Mouse (Mus musculus) thymus, postnatal 4 days (tissue): Measurements from ENCODE around the gene Gm10190.
"Not testable (repeated sequence)": the region's sequence is repeated elsewhere in the genome, so short reads cannot be mapped to it uniquely, and the experiment has no call there.

Experiments used
- DNase-seq: peaks from one replicate; pipeline ENCODE4 v3.0.0; 2021

Gene Gm10190

DNA sequence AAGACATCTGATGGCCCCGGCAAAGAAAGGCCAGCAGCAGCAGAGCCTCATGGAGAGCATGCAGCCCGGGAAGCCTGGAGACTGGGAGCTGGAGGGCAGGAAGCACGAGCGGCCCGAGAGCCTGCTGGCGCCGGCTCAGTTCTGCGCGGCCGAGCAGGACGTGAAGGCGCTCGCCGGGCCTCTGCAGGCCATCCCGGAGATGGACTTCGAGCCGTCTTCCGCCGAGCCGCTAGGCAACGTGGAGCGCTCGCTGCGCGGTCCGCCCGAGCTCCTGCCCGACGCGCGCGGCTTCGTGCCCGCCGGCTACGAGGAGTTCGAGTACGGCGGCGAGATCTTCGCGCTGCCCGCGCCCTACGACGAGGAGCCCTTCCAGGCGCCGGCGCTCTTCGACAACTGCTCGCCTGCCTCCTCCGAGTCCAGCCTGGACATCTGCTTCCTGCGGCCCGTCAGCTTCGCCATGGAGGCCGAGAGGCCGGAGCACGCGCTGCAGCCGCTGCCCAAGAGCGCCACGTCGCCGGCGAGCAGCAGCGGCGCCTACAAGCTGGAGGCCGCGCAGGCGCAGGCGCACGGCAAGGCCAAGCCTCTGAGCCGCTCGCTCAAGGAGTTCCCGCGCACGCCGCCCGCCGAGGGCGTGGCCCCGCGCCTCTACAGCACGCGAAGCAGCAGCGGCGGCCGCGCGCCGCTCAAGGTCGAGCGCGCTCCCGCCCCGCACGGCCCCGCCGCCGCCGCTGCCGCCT, at the start of gene Gm10190:
Gm10190 (minus strand) TSS at position 553 of the 737 bp plus-strand sequence.
- peak; percentile 93 for DNase-seq

DNA sequence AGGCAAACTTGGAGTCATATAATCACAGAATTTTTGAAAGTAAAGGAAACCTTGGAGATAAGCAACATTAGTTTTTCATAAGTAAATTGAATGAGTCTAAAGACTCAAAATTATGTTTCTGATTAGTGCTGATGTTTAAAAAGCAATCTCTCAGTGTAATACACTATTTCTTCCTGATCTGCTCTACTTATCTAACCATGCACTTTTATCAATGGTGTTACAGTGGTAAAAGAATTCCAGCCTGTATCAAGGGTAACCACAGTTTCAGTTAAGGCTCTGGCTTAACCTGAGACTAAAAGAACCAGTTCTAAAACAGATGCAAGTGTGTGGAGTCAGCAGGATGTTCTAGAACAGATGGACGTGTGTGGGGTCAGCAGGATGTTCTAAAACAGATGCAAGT, 47.7 kb upstream of the Gm10190 start:
- DNase-seq = no peak

DNA sequence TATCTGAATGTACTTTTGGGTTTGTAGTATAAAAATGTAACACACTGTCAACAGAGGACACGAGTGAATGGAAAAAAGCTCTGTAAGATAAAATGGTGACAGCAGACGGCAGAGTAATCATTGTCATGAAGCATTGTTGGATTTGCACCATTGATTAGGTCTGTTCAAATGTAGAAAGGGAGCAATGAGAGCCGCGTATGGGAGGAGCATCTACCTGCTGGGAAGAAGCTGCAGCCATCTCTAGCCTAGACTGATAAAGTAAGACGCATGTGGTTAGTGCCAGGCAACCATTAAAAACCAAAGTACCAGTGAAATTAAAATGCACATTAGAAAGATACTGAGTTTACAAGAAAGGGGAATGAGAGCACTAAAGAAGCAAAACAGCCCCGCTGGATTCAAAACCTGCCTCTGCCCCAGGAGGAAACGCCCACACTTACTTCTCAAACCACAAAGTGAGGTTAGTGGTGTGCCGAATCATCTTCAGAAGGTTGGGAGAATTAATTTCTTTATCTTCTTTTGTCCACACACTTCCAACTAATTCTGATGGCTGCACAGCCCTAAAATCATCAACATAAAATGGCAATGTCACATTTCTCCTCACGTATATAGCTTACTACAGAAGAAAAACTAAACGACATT, 45.4 kb upstream of the Gm10190 start:
- no peak for DNase-seq

DNA sequence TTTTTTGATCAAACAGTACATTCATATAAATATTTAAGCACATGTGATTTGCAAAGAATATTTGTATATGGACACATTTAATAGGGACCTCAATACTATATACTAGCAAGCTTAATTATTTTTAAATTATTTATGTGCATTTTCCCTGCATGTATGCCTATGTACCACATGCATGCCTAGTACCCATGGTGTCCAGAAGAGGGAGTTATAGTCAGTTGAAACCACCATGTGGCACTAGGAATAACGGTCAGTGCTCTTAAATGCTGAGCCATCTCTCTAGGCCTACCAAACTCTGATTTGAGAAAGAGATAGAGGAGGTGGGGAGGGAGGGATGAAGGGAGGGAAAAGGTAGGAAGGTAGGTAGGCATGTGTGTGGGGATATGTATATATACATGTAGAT, 37.8 kb upstream of the Gm10190 start:
- no peak for DNase-seq

DNA sequence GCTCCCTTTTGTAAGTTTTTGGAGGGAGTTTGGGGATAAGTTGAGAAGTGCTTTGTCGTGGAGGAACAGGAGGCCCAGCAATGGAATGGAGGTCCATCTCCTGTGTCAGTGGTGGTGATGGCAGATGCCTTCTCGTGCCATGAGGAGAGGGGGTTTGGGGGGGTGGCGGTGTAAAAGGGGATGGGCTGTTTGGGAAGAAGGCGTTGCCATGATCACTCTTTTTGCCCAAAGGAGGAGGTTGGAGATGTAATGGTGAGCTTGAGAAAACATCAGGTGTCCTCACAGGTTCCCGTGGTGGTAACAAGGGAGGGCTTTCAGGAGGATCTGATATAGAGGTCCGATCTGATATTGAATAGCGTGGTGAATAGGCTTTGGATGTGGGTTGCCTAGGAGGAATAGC, 24.9 kb upstream of the Gm10190 start:
- DNase-seq = no peak

DNA sequence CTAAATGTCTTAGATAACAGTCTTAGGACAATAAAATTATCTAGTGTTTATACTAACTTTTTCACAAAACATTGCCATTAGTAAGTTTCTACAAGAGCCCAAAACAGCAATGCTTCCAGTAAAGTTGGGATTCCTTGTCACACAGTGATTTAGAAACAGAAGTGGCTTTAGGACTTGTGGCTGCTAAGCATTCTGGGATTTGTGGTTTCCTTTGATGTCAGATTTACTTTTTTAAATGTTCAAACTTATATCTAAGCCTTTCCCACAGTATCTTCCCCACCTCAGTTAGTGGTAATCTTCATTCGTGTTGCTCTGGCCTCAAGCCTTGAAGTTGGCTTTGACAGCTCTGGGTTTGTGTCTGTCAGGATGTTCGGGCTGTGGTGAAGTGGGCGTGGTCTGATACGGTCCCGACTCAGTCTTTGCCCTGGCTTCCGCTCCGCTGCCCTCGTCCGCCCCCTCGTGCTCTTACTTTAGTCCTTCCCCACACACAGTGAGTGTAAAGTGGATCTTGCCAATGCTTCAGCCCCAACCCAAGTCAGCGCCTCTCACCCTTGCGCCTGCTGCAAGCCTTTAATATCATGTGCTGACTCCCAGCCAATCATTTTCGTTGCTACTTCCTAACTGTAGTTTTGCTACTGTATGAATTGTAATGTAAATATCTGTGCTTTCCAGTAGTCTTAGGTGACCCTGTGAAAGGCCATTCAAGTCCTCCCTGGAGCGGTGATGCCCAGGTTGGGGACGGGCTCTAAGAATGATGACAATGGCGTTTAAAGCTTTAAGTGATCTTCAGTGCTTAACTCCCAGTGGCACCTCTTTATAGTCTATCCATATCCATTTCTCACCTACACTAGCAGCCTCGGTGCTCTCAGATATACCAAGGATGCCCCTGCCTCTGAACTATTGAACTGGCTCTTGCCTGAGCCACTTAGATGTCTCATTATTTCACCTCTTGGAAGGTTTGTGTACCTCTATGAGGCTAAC, 18.4 kb upstream of the Gm10190 start:
- peak; percentile 82 for DNase-seq

DNA sequence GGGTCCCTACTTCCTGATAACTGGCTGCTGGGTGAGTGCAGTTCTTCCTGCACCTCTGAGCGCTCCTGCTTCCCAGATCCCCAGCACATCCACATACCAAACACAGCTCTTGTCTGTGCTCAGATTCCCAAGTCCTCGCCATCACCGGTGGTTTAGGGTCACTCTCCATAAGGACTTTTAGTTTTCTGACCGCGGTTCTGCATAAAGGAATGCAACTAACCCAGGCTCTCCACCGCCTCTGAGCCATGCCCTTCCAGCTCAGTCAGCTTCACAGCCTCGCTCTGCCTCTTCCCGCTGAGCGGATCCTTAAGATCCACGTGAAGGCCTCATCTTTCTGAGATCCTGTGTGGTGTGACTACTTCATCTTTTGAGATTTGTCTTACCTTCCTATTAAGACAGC, 16.7 kb upstream of the Gm10190 start:
- no peak for DNase-seq

DNA sequence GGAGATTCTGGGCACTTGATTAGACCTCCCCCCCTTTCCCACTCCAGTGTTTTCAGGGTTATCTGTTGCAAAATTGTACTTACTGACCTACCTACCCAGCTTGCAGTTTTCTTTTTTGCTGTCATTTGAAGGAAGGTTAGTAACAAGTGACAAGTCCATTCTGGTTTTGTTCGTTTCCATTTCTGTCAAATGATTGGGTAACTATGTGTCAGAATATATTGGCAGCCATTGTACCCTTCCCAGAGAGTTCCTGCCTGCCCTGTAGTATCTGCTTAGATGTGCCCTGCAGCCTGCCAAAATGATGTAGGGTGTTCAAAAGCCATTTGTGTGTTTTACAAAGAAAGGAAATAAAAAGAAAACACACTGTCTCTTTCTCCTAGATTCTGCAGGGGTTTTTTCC, 12.3 kb upstream of the Gm10190 start:
- no peak for DNase-seq

DNA sequence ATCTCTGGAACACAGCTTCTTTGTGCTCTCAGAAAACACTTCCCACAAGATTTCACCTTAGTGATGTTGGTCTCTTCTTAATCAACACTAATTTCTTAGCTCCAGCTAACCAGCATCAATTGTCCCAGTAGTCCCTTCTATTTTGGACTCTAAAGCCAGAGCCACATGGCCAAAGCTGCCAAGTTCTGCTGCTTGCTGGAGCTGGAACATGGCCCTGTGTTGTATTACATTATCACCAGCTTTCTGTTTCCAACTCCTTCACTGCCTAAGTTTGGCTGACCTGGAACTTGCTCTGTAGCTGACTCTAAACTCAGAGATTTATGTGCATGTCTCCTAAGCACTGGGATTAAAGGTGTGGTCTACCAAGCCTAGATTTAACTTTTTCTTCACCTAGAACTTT, 5.0 kb upstream of the Gm10190 start:
- DNase-seq = not testable (repeated sequence)

DNA sequence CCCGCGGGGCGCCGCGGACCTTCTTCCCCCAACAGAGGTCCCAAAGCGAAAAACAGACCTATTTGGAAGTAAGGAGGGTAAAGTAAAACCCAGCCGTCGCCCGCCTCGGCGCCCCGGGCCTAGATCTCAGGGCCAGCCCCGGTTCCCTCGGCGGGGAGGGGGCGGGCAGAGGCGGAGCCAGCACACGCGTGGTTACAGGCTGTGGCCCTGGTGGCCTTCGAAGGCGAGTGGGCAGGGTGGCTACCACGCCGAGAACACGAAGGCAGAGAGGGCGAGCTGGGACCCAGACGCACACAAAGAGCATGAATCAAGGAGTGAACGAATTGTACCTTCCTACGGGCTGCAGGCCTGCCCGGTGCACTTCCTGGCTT, 370 bp upstream of the Gm10190 start:
- no peak for DNase-seq

DNA sequence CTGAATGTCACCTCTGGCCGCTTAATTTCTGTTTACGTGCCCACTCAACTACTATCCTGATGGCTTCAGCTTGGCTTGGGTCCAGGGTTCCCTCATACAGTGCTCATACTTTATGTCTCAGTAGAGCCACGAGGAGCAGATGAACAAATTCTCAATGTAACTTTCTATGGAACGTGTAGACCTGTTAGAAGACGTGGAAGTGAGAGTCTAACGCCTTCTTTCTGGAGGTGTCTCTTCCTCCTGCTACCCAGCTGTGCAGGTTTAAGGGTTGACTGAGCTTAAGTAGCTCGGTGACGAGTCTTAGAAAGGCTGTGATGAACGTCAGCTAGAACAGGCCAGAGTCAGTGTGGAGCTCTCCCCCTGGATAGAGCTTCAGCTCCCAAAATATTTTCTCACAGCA, 4.7 kb downstream of the Gm10190 start:
- no peak for DNase-seq

DNA sequence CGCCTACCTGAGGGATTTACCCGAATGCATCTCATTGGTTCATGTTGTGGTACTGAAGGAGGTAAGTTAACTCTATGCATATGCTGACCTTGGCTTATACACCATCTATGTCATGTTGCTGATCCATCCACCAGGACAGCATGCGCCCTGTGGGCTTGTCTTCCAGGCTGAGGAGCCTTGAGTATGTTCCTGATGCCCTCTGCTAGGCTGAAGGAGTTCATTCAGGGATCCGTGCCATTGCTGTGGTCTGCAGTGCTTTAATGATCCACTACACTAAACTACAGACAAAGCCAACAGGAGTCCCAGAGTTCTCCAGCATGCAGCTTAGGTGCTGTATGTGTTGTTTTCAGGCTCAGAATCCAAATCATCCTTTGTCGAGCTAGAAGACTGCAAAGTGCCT, 6.1 kb downstream of the Gm10190 start:
- no peak for DNase-seq

DNA sequence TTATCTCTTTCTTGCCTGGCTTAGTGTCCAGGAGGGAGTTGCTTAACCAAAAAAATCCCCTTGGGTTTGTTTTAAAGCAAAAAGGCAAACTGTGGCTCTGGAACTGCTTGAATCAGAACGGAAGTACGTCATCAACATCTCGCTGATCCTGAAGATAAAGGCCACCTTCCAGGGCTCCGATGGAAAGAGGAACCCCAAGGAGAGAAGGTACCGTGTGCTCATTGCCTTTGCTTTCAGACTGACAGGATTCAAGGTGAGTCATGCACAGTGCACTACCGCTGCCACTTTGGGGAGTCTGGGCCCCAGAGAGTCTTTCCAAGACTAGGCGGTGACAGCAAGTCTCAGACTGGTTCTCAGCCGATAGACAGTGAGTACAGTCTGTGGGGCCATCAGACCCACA, 13.1 kb downstream of the Gm10190 start:
- no peak for DNase-seq

DNA sequence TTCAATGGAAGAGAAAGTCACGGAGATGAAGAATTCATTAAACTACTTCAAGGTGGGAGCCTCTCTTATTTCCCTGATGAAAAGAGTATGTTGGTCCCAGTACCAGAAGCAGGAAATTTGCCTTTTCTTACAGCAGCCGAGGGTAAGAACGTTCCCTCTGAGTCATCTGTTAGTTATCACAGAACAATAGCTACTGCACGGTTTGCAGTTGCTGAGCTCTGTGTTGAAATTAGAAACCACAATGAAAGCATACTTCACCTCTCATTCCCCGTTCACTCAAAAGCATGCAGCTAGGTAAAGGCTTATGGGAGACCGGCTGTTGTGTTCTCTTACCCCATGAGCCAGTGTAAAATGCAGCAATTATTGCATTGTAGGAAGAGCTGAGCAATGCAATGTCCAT, 26.1 kb downstream of the Gm10190 start:
- DNase-seq = no peak

DNA sequence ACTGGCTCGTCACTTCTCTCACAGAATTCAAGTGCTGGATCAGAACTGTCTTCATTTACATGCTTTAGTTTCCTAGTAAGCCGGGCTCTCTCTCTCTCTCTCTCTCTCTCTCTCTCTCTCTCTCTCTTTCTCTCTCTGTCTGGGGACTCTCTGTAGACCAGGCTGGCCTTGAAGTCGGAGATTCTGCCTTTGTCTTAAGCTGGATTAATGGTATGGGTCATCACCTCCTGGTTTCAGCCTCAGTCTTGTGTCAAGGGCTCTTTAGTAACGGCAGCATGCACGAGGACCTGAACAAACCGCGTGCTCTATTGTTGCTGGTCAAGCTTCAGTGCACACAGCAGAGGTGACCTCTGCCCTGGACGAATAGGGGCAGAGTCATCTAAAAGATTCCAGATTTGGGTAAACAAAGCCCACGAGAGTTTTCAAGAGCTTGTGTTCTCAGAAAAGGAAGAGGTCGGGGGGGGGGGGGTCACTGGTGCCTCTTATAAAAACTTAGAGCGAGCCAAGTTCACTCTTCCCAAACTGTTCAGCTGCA, 26.7 kb downstream of the Gm10190 start:
- no peak for DNase-seq

DNA sequence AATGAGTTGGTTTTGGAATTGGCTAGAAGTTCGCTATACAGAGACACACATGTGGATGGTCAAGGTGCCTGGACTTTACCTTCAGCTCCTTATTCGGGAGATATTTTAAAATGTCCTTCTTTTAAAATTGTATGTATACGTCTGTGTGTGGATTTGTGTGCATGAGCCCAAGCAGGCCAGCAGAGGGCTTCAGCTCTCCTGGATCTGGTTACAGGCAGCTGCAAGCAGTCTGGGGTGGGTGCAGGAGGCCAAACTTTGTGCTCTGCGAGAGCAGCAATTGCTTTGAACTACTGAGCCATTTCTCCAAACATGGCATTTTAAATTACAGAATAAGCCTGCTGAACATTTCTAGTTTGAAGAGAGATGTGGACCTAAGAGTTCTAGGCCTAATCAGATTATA, 28.1 kb downstream of the Gm10190 start:
- peak; percentile 42 for DNase-seq

DNA sequence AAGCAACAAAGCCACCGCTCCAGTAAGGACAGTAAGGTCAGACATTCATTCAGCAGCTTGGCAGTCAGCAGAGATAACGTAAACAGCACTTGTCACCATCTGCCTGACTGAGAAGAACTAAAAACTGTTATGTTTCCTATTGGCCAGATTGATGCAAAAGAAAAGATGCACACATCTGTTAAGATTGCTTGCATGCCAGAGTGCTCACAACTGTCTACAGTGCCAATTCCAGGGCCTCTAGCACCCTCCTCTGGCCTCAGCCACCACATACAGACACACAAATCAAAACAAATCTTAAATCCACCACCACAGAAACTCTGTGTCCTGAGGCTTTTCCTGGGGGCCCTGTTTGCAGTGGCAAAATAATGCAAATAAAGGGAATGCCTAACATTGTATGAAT, 41.0 kb downstream of the Gm10190 start:
- peak; percentile 44 for DNase-seq

DNA sequence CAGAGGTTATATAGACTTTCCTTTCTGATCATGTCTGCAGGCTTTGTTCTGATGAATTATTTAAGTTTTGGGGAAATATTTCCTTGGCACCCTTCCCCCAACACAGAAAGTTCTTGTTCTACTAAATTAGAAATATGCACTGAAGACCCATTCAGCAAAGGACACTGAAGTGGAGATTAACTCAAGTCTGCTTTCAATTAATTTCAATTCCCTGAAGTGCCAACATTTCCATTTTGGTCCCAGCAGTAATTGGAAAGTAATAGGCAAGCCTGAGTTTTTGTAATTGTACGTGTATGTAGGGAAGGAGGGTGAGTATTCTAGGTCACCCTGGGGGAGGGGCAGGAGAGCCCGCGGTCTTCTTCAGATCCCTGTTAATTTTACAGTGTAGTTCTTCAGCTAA, 46.9 kb downstream of the Gm10190 start:
- DNase-seq = no peak

DNA sequence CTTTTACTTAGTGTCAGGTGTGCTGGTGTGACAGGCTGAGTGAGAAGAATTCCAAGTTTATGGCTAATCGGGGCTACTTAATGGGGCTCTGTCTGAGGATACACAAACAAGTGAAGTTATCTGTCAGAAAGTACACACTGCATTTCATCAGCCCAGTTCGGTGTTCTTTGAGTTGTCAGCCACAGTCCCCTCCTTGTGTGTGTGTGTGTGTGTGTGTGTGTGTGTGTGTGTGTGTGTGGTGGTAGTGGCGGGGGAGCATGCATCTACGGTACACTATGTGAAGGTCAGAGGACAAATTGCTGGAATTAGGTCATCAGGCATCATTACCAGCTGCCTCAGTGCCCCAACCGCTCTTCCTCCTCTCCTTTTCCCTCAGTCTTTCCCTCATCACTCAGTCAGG, 47.9 kb downstream of the Gm10190 start:
- no peak for DNase-seq

DNA sequence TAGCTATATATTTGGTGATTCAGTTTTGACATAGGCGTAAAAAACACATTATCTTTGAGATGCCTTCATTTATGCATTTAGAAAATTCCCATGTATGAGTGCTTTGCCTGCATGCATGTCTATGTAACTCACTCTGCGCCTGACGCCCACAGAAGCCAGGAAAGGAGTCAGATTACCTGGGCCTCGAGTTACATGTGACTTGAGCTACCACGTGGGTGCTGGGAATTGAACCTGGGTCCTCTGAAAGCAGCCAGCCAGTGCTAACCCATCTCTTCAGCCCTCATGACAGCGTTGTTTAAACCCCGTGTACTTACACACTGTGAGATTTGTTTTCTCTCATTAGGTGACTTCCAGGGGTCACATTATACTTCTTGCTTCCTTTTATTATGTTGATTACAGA, 48.8 kb downstream of the Gm10190 start:
- DNase-seq = no peak

DNA sequence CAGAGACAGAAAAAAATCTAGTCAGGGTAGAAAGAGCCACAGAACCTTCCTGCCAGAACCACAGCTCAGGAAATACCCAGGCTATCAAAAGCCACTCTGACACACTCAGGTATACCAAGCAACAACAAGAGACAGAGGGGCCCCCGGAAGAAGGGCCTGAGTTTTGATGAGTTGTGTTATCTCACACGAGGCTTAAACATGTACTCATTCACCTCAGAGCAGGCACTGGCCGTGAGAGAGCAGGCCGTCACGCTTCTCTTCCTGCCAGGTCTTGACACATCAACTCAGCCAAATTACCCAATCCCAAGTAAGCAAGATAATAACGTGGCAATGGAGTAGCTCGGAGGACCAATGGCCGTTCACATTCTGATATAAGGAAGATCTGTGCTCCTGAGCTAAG, 49.7 kb downstream of the Gm10190 start:
- peak; percentile 35 for DNase-seq
